Mouse (Mus musculus) kidney, postnatal 36 days (tissue): ENCODE data around the gene Ppp1r18.

ENCODE experiments used
- DNase-seq, 2 experiments: peaks; one replicate each; pipeline ENCODE4 v3.0.0; 2021 to 2022; ENCODE audit warnings: mixed read lengths in 2 of 2

The Ppp1r18 gene

DNA sequence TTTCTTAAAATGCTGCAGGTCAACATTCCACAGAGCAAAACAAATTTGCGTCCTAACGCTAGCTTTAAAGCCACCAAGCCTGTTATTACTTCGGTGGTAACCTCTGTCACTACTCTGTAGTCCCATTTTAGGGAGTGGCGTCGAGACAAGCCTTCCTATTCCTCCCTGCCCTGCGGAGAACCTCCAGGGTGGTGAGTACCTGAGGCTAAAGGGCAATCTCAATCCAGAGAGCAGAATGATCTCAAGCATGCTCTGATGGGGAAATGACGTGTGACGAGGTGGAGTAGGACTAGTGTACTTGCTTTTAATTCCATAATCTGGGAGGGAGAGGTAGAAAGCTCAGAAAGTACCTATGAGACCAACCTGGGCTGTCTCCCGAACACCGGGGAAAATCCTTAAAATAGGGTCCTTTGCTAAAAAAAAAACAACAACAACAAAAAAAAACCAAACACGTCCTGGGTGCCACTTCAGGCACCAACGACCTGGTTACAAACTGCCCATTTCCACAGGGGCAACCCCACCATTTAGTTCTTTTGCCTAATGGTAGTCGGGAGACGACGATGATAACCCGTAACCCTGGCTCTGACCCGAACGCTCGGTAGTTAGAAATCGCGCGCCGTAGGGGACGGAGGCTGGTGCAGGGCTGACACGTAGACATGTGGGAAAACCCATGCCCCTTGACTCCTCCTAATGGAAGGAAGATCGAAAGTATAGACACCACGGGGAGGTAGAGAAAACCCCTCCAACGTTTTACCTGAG lies 50.3 kb downstream of the Ppp1r18 start:
- DNase-seq, result peak; percentile 57

GRCm38 (mm10) chr17:35916297-35917142 lies 51.1 kb downstream of the Ppp1r18 start, which contains the start of the genes Mrps18b and Ppp1r10:
Mrps18b (minus strand) TSS chr17:35916389.
Ppp1r10 (plus strand) TSS chr17:35916434.
- DNase-seq, result peak; percentile 98 to 99

- DNase-seq, result peak; percentile 20 to 50
Measured at GRCm38 (mm10) chr17:35917143-35917462, 51.7 kb downstream of the Ppp1r18 start.

DNA sequence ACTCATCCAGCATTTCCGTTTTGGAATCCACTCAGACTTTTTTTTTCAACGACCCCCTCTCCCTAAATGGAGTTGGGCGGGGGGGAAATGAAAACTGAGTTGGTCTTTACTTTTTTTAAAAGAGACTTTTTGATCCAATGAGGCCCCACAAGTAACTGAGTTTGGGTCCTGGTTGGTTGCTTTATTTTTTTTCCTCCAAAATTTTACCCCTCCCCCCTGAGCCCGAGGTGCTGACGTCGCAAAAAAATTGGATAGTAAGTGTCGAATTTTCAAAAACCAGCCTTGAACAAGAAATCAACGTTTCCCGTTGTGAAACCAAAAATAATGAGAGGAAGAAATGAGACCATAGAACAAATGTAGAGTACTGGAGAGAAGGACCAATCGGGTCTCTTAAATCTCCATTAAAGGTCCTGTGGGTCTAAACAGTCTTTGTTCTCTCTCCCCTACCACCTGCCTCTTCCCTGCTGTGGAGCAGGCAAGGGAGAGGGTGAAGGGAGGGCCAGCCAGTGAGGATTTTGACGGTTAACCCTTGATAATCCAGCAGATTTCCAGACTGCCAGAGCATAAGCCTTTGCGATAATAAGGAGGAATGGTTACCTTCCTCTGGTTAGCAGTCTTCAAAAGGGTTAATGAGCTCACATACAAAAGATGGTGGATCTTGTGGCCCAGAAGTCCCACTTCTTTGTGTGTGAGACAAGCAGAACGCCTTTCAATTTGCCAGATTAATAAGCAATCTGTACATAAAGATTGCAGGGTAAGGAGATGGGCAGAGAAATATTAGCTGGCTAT lies 52.3 kb downstream of the Ppp1r18 start:
- DNase-seq, result peak; percentile 34 to 45

GRCm38 (mm10) chr17:35918276-35919059 lies 53.1 kb downstream of the Ppp1r18 start:
- peak; percentile 49 to 58 for DNase-seq

DNA sequence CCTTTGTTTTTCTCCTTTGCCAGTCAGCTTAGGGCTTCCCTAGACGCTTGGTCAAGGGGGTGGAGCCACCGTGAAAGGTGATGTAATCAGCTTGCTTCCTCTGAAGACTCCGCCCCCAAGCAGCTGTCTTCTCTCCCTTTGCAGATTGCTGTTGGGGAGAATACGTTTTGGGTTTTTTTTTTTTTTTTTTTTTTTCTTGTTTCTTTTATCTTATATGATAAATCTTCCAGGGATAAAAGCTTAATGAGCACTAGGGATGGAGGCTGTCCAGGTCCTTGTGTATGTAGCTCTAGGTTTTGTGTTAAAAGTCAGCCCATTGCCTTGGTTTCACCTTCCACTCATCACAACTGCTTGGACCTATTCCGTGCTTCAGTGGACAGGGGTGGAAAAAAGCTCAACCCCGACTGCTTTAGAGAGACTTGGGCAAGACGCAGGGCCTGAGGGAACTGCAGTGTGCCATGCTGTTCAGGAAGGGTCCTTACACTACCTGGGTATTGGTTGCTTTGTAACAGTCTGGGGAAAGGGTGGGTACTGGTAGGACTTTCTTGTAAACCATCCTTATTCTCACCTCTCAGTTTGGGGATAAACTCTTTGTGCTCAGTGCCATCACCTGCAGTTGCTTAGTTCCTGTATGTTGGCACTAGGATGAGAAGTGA lies 53.8 kb downstream of the Ppp1r18 start:
- DNase-seq, result peak; percentile 98

GRCm38 (mm10) chr17:35919864-35920301 lies 54.5 kb downstream of the Ppp1r18 start:
- peak in 1 of 2 experiments; percentile 41 for DNase-seq

- DNase-seq, result peak in 1 of 2 experiments; percentile 27
Measured at GRCm38 (mm10) chr17:35920384-35920783, 55.0 kb downstream of the Ppp1r18 start.

- DNase-seq, result peak; percentile 46 to 62
Measured at GRCm38 (mm10) chr17:35920862-35921562, 55.6 kb downstream of the Ppp1r18 start.

DNA sequence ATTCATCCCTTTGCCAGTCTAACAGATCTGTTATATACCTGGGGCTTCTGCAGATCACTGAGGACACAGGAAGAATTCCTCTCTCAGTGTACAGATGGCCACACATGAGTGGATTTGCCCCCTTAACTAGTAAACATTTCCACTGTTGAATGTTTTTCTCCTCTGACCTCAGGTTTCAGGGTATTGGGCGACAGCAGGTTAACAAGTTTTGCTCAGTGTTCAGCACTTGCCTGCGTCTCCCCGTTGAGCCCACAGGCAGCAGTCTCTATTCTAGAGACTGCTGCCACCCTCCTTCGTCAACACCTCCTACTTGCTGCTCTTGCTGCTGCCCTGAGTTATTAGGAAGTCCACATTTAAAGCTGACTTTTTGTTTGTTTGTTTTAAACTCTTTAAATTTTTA lies 56.3 kb downstream of the Ppp1r18 start:
- DNase-seq, result peak in 1 of 2 experiments; percentile 26

- DNase-seq, result peak; percentile 33 to 56
Measured at GRCm38 (mm10) chr17:35922566-35922965, 57.2 kb downstream of the Ppp1r18 start.

DNA sequence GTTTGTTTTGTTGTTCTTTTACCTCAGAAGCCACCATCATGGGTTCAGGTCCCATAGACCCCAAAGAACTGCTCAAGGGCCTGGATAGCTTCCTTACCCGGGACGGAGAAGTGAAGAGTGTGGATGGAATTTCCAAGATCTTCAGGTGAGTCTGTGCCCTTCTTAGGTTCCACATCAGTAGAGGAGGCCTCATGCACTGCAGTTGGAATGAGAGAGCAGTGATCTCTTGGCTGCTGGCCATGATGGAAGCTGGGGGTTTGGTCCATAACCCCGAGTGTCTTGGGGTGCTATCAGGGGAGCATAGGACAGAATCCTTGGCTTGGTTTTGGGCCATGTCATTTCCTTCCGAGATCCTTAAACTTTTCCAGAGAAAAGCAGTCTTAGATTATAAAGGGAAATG lies 57.9 kb downstream of the Ppp1r18 start:
- peak in 1 of 2 experiments; percentile 57 for DNase-seq
